Mouse (Mus musculus): ENCODE results near the gene Trex1.

Gene Trex1

GRCm38 (mm10) chr9:109051651-109052489 lies 7.7 kb downstream of the Trex1 start:
- DNase-seq (ENCODE audit: low spot score): no peak

- no peak for DNase-seq (ENCODE audit: low spot score)
These were observed 8.5 kb downstream of the Trex1 start for GRCm38 (mm10) chr9:109051011-109051501.

- DNase-seq (ENCODE audit: low spot score): no peak
These were observed 8.9 kb downstream of the Trex1 start for GRCm38 (mm10) chr9:109050674-109050997.

GRCm38 (mm10) chr9:109049996-109050673 lies 9.4 kb downstream of the Trex1 start:
- no peak for DNase-seq (ENCODE audit: low spot score)

- no peak for DNase-seq (ENCODE audit: low spot score)
These were observed 10.2 kb downstream of the Trex1 start for GRCm38 (mm10) chr9:109049316-109049715.

GRCm38 (mm10) chr9:109046306-109046705 lies 13.2 kb downstream of the Trex1 start:
- DNase-seq (ENCODE audit: low spot score): no peak

GRCm38 (mm10) chr9:109041351-109041750 lies 18.2 kb downstream of the Trex1 start:
- DNase-seq (ENCODE audit: low spot score): no peak

- no peak for DNase-seq (ENCODE audit: low spot score)
These were observed 18.6 kb downstream of the Trex1 start for GRCm38 (mm10) chr9:109040906-109041305.

- DNase-seq (ENCODE audit: low spot score): no peak
These were observed 19.3 kb downstream of the Trex1 start for GRCm38 (mm10) chr9:109040216-109040615.

GRCm38 (mm10) chr9:109039681-109040080 lies 19.9 kb downstream of the Trex1 start:
- DNase-seq (ENCODE audit: low spot score): no peak

- DNase-seq (ENCODE audit: low spot score): no peak
These were observed 20.6 kb downstream of the Trex1 start for GRCm38 (mm10) chr9:109038901-109039364.

- no peak for DNase-seq (ENCODE audit: low spot score)
These were observed 21.2 kb downstream of the Trex1 start, which contains the start of gene Shisa5 for GRCm38 (mm10) chr9:109038086-109038895. Gene Shisa5, plus strand, starts transcription at chr9:109038565.

- no peak for DNase-seq (ENCODE audit: low spot score)
These were observed 27.1 kb downstream of the Trex1 start for GRCm38 (mm10) chr9:109032435-109032834.

GRCm38 (mm10) chr9:109031686-109032085 lies 27.8 kb downstream of the Trex1 start:
- DNase-seq (ENCODE audit: low spot score): no peak

- DNase-seq (ENCODE audit: low spot score): no peak
These were observed 28.5 kb downstream of the Trex1 start for GRCm38 (mm10) chr9:109031001-109031400.

- no peak for DNase-seq (ENCODE audit: low spot score)
These were observed 29.2 kb downstream of the Trex1 start for GRCm38 (mm10) chr9:109030312-109030711.

GRCm38 (mm10) chr9:109028919-109029318 lies 30.6 kb downstream of the Trex1 start:
- DNase-seq (ENCODE audit: low spot score): no peak

GRCm38 (mm10) chr9:109028421-109028820 lies 31.1 kb downstream of the Trex1 start:
- no peak for DNase-seq (ENCODE audit: low spot score)

GRCm38 (mm10) chr9:109027521-109027920 lies 32.0 kb downstream of the Trex1 start:
- DNase-seq (ENCODE audit: low spot score): no peak

- no peak for DNase-seq (ENCODE audit: low spot score)
These were observed 36.5 kb downstream of the Trex1 start for GRCm38 (mm10) chr9:109022866-109023685.

GRCm38 (mm10) chr9:109021428-109021827 lies 38.1 kb downstream of the Trex1 start:
- no peak for DNase-seq (ENCODE audit: low spot score)

Measured in left cerebral cortex, adult 11 months (tissue).